Comparison of ENCODE assay signal across 22 mouse cellular contexts in genomic region chr4:65964604-65965003, GRCm38 (mm10).
"Had no signal": no experiment of that assay in that cellular context is flagged by ENCODE, and none has a peak within 500 bp of the region (broad histone marks: within the 10 kb centered on the region; RNA-seq: fewer than 3 reads in every experiment).

No protein-coding gene starts in this region.

- ATAC-seq: forebrain, embryonic 13.5 days; forebrain, embryonic 14.5 days; forebrain, embryonic 15.5 days; forebrain, embryonic 16.5 days; forebrain, postnatal 0 days had no signal

- DNase-seq: cerebellum, adult 2 months; cerebellum, adult 8-10 months; cerebellum, adult 9-10 months; cerebellum, adult 9-11 months; cerebellum, postnatal 10 days; cerebellum, postnatal 14 days; cerebellum, postnatal 25 days; cerebellum, postnatal 36 days; embryo, embryonic 11 days; forebrain, postnatal 0 days; gastrocnemius, adult 2 months; gastrocnemius, postnatal 10 days; gastrocnemius, postnatal 14 days; gastrocnemius, postnatal 25 days; gastrocnemius, postnatal 36 days; heart, adult 11 months; heart, adult 18-20 months; heart, adult 2 months had no signal
